Mouse (Mus musculus): ENCODE data around the gene Tsnaxip1.

Tsnaxip1 gene

DNA sequence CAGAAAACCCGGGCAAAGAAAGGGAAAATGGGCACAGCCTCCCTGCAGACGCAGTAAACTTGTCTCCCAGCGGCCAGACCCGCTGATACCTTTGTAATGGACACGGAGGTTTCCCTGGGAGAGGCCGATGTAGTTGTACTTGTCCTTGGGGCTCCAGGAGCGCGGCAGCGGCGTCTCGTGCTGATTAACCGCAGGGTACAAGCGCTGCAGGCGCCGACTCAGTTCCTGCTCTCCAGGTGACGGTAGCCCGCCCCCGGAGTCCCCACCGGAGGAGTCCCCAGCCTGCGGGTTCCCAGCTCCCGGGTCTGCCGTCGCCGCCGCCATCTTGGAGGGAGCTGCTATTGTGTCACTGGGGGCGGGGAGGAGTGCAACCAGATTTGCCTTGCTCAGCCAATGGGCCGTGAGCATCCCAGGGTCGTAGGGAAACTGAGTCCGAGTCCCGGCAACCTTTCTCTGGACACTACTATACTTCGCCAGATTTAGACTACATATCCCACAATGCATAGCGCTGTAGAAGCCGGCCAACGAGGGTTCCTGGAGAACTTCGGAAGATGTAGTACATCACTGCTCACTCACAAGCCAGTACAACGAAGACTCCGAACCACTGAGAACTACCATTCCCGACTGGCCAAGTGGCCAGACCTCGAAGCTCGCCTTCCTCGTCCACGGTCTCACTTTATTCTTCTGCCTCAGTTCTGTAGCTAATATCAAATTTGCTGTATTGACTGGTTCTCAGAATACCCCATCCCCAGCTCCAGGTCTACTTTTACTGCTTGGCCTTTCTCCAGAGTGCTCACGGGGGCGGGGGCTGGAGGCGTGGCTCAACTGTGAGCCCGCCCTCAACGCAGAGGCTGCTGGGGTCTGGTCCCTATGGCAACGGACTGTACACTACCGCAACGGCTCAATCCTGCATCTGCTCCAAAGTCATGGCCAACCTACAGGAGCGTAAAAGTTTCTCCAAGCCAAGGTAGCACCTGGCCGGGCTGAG, at the start of gene Tsnaxip1, which contains the start of gene Ranbp10:
TSS of gene Tsnaxip1 (plus strand) at position 871 of the 988 bp plus-strand sequence.
TSS of gene Ranbp10 (minus strand) at position 490 of the 988 bp plus-strand sequence.
- DNase-seq (ENCODE audit: low spot score in 2 of 2), result peak; percentile 83 to 90

DNA sequence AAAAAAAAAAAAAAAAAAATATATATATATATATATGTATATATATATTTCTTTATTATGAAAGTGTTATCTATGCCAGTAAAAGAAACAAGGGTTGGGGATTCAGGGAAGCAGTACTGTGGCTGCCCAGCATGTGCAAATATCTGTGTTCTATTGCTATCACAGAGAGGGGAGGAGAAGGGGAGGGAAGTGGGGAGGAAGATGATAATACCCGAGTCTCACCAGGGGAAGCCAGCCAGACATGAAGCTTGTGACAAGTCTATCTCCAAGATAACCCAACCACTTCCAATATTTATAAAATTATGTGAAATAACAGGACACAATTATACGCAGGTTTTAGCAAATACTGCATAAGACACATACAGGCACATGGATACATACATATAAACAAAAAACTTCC, 49.7 kb upstream of the Tsnaxip1 start:
- DNase-seq (ENCODE audit: low spot score in 2 of 2), result no peak

- no peak for DNase-seq (ENCODE audit: low spot score in 2 of 2)
Measured at GRCm38 (mm10) chr8:105780298-105780697, 47.2 kb upstream of the Tsnaxip1 start.

GRCm38 (mm10) chr8:105788241-105788640, 39.3 kb upstream of the Tsnaxip1 start:
- peak; percentile 43 to 73 for DNase-seq (ENCODE audit: low spot score in 2 of 2)

GRCm38 (mm10) chr8:105788927-105789326, 38.6 kb upstream of the Tsnaxip1 start:
- no peak for DNase-seq (ENCODE audit: low spot score in 2 of 2)

GRCm38 (mm10) chr8:105789626-105790025, 37.9 kb upstream of the Tsnaxip1 start:
- no peak for DNase-seq (ENCODE audit: low spot score in 2 of 2)

DNA sequence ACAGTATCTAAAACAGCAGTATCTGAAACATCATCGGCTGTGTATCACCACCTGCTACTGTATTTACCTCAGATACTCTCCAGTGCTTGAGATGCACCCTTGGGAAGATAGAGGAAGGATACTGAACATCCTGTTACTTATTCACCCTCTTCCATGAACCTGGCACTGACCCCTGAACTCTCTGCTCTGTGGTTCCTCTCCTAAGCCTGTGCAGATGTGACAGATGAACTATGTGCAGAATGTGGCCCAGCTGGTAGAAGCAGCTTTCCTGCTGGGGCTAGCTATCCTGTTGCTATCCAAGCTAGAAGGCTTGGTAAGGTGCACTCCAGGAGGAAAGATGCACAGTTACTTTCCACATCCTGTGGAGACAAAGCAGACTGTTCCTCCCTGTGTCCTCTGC, 34.2 kb upstream of the Tsnaxip1 start:
- no peak for DNase-seq (ENCODE audit: low spot score in 2 of 2)

DNA sequence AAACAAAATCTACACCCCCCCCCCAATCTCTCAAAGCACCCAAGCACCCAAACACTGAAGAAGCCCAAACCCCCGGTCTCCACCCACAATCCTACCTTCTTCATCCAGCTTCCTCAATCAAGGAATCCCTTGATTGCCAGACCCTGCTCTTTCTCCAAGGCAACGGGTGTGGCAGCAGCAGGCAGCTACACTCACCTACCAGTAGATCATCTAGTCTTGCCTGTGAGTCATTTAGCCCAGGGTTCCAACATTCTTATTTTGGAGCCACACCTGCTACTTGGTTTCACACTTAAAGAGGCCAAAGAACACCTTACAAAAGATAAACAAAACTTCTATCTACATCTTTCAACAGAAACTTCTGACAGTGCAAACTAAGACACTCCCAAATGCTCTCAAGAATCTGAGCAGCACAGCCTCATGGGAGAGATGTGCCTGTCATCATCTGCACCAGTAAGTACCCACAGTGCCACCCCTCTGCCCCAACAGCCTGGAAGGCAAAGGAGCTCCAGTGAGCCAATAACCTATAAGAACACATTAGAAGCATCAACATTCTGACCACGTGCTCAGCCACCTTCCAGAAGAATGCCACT, 33.4 kb upstream of the Tsnaxip1 start:
- no peak for DNase-seq (ENCODE audit: low spot score in 2 of 2)

GRCm38 (mm10) chr8:105795785-105796184, 31.7 kb upstream of the Tsnaxip1 start:
- DNase-seq (ENCODE audit: low spot score in 2 of 2), result no peak

DNA sequence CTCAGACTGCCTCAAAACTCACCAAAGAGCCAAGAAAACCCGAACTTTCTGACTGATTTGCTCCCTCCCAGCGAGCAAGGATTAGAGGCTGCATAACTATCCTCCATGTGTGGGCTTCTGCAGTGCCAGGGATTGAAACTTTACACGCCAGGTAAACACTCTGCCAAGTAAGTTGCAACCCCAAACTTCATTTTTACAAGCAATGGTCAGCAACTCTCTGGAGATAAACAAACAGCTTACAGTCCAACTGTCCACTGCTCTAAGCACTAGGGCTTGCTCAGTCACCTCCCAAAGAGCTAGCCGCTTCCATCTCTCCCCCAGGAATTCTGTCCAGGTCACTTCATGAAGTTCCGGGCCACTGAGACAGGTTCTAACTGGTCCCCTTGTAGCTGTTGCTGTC, 29.1 kb upstream of the Tsnaxip1 start:
- DNase-seq (ENCODE audit: low spot score in 2 of 2), result no peak

DNA sequence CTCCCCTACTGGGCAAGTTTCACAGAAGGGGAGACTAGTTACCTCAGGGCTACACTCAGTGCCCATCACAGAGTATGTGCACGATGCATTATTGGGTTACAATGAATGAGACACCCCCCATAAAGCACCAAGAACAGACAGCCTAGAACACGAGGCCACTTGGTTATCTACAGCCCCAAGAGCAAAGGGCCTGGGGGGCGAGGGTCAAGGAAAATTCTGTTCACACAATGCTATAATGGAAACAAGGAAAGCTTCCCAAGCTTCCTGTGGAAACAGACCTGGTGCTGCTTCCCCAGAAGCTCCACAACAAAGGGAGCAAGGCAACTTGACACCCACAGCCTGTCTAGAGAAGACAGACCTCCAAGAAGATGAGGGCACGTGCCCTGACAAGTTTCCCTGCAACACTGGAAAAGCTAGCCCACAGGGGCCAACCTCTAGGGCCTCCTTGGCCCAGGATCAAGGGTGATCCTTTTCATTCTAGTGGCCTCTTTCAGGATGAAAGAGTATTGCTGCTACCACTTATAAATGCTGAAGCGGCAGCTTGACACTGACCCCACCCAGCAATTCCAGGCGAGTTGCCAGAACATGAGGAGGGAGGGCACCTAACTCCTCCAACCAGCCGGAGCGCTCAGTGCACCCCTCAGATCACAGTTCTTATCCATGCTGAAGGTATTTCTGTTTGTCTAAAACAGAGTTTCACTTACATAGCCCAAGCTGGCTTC, 28.3 kb upstream of the Tsnaxip1 start:
- peak; percentile 75 to 83 for DNase-seq (ENCODE audit: low spot score in 2 of 2)

DNA sequence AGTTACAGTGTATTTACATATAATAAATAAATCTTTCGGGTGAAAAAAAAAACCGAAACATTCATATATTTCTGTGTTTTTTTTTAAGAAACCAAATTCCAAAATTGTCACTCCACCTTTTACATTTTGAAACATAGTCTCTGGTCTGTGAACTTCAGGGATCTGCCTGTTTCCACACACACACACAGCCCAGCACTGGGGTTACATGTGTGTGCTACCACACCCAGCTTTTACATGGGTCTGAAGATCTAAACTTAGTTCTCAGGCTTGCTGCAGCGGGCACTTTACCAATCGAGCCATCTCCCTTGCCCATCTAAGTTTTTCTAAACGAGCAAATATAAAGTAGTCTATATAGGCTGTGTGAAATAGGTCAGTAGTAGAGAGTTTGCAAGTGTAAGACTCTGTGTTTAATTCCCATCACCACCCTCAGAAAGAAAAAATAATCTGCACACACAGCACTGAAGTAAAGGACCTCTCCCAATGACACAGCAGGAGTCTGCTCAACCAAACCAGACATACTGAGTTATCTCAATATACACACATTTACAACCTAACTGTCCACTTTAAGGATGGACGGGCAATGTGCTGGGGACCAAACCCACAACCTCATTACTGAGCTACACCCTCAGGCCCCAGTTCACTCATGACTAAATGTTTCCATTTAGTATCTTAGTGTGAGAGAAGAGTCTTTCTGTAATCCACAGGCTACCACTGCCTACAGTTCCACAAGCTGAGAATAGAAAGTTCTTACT, 26.2 kb upstream of the Tsnaxip1 start:
- DNase-seq (ENCODE audit: low spot score in 2 of 2), result no peak

DNA sequence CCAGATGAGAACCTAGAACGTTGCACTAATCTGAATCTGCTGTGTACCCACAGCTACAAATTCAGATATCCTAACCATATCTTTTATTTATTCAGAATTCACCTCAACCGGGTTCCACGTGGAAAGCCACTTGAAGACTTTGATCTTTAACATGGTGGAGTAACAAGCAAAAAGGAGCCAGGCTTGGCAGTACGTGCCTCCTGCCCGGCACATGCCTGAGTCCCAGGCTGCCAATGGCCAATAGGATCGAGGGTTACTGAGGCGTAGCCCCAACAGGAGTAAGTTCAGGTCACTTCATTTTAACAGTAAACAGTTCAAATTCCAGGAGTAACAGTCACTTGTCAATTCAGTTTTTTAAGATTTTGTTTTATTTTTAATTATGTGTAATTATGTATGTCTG, 22.7 kb upstream of the Tsnaxip1 start:
- DNase-seq (ENCODE audit: low spot score in 2 of 2), result no peak

DNA sequence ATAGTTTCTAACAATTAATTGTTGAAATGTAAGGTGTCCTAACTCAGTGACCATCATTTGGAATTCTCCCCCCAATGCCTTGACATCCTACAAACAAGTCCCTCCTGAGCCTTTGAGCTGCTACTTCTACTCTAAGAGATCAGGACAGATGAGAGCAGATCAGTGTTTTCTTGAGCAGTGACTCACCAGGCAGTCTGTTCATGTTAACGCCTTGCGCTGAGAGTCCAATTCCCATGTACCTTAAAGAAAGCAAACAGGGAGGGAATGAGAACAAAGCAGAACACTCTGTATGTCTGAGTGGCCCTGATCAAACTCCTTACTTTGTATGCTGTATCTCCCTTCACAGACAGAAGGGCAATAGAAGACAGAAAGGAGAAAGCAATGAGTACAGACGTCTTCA, 22.2 kb upstream of the Tsnaxip1 start:
- DNase-seq (ENCODE audit: low spot score in 2 of 2), result no peak

GRCm38 (mm10) chr8:105805964-105806363, 21.6 kb upstream of the Tsnaxip1 start:
- DNase-seq (ENCODE audit: low spot score in 2 of 2), result no peak

DNA sequence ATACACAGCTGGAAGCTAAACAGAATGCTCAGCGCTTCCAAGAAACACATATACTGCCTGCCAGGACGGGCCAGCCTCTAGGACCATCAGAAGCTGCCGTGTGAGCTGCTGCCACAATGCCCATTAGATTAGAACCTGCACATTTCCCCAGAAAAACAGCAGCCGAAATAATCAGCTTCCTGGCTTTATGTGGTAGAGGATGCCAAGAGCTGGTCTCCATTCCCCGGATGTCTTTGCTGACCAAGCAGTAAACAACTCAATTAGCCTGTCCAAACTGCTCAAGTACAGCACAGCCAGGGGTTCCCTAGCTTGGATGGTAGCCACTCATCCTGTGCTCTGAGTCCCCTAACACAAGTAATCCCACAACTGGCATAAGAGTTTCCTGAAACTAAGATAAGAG, 19.8 kb upstream of the Tsnaxip1 start:
- no peak for DNase-seq (ENCODE audit: low spot score in 2 of 2)

GRCm38 (mm10) chr8:105808480-105808879, 19.1 kb upstream of the Tsnaxip1 start:
- no peak for DNase-seq (ENCODE audit: low spot score in 2 of 2)

DNA sequence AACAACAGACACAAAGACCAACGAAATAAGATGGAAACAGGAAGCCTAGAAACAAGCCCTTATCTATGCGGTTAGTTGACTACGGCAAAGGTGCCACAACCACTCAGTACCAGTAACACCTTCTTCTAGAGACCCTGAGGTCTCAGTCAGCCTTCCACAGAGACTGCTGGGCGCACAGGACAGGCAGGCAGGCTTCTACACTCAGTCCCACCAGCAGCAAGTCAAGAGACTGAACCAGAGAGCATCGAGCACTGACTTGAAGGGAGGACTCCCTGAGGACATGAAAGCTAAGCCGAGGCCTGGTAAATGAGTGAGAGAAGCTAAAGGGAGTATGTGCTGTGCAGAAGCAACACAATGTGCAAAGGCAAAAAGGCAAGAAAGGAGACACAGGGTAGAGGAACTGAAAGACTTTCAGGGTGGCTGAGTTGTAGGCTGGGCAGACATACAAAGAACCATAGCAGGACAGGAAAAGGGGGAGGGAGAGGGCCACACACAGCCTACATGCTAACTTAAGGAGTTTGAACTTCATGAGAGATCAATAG, 17.2 kb upstream of the Tsnaxip1 start:
- no peak for DNase-seq (ENCODE audit: low spot score in 2 of 2)

GRCm38 (mm10) chr8:105811061-105811460, 16.5 kb upstream of the Tsnaxip1 start:
- DNase-seq (ENCODE audit: low spot score in 2 of 2), result no peak

DNA sequence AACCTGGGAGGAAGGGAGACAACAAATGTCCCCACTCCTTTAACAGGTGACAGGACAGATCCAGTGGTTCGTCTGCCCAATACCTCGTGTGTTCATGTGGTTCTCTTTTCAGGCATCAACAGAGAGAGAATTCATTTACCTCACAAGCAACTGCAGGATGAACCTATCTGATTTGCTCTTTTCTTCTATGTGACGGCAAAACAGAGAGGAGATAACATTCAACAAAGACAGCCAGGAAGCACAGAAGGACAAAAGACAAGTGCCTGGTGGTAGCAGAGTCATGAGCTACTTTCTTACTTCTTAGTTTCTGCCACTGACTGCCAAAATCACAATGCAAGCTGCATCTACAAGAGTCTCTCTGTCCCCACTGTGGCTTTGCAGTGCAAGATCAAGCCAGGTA, 16.0 kb upstream of the Tsnaxip1 start:
- no peak for DNase-seq (ENCODE audit: low spot score in 2 of 2)

GRCm38 (mm10) chr8:105812511-105812910, 15.0 kb upstream of the Tsnaxip1 start:
- DNase-seq (ENCODE audit: low spot score in 2 of 2), result no peak

Data from spleen, postnatal 14 days (tissue).